Mouse (Mus musculus) hindbrain, postnatal 0 days (tissue): ENCODE results near the gene Snrnp35. TPM values are rescaled to one million over a fixed set of nuclear protein-coding genes. Genes with fewer than 3 reads are reported as not detected.
A peak's percentile ranks its signal among the peaks of the same experiment; 100 is the strongest.

Experiments used
- ATAC-seq: fragments of 200-750 bp; cut with Nextera tagmentation; 2 replicates; pipeline ENCODE4 v1.8.0; 2017; ENCODE audit warnings: mild to moderate bottlenecking, moderate TSS enrichment, moderate library complexity
- DNase-seq: peaks from one replicate; pipeline ENCODE4 v3.0.0-alpha.2; 2015; ENCODE audit warnings: low spot score
- H3K27ac ChIP-seq: fragments of 300-500 bp; sonication (generic); 2 replicates; pipeline ENCODE4 v1.5.1; 2014; ENCODE audit warnings: mild to moderate bottlenecking
- H3K27me3 ChIP-seq: fragments of 300-500 bp; sonication (generic); 2 replicates; pipeline ENCODE4 v1.6.1; 2014; ENCODE audit warnings: low read length, mixed read lengths; ENCODE audit not compliant: insufficient read depth
- H3K36me3 ChIP-seq: fragments of 300-500 bp; sonication (generic); 2 replicates; pipeline ENCODE4 v1.6.1; 2014; ENCODE audit warnings: low read length, mixed read lengths; ENCODE audit not compliant: insufficient read depth
- H3K4me1 ChIP-seq: fragments of 300-500 bp; sonication (generic); 2 replicates; pipeline ENCODE4 v1.6.1; 2014; ENCODE audit warnings: antibody characterized with exemption, low read length, mixed read lengths; ENCODE audit not compliant: insufficient read depth
- H3K4me2 ChIP-seq: fragments of 300-500 bp; sonication (generic); 2 replicates; pipeline ENCODE4 v1.6.1; 2014; ENCODE audit warnings: low read depth, mild to moderate bottlenecking, low read length, moderate library complexity, mixed read lengths
- H3K4me3 ChIP-seq: fragments of 300-500 bp; sonication (generic); 2 replicates; pipeline ENCODE4 v1.5.1; 2014; ENCODE audit warnings: low read length
- H3K9ac ChIP-seq: fragments of 300-500 bp; sonication (generic); replicated peaks from 2 replicates; pipeline ENCODE4 v1.6.1; 2014; ENCODE audit warnings: mild to moderate bottlenecking, low read length, moderate library complexity, mixed read lengths
- H3K9me3 ChIP-seq: fragments of 300-500 bp; sonication (generic); 2 replicates; pipeline ENCODE4 v1.6.1; 2016; ENCODE audit warnings: low read length, mixed read lengths
- CTCF ChIP-seq: IDR thresholded peaks from 2 replicates; pipeline ENCODE4 v1.5.1; 2016; ENCODE audit warnings: antibody characterized with exemption, control low read depth, low read depth
- WGBS: fragments of 180-500 bp; shearing (Covaris S2); extraction: QIAGEN DNeasy Blood & Tissue Kit; methylation state at CpG from one replicate; pipeline ENCODE4 v1.1.7; 2014; 5-methylcytosine and 5-hydroxymethylcytosine counted together
- polyA plus RNA-seq: library from polyadenylated mRNA; unstranded; fragments of >200 nt; fragmentation: Nextera tagmentation; extraction: Ambion mirVana; gene quantifications from 2 replicates; pipeline ENCODE4 v1.2.1, GENCODE M21; 2015
- total RNA-seq: library from RNA; depleted of rRNA; stranded (reverse); fragments of >200 nt; gene quantifications from 2 replicates; pipeline ENCODE4 v1.2.3, GENCODE M21; 2014

Gene Snrnp35
- total and polyA plus RNA-seq, 2 experiments from 2014 or later: 4.0 to 13.9 TPM

DNA sequence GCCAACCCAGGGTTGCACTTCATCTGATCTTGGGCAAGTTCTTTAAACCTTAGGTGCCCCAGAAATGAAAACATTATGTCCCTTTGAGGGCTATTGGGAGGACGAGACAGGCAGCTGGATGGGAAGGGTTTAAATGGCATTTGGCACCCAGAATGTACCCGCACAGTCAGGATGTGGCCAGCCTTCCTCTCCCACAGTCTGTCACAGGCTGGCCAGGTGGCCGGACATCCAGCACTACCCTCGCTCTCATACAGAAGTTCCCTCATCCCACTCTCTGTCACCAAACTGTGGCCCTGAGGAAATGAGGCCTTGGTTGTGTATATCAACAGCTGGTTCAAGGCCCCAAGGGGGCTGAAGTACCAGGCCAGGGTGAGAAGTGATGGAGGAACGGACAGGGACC is 42.0 kb downstream of the Snrnp35 start:
- no peaks in the 10 kb centered on the region for H3K9me3 ChIP-seq
- no peak overlapping the region for H3K9ac ChIP-seq
- WGBS: 94% methylated on average over 5 of the region's 5 CpGs
- DNase-seq (no peak), ATAC-seq (no peak)
- no peak overlapping the region for H3K4me2 ChIP-seq
- H3K27me3 ChIP-seq: no peaks in the 10 kb centered on the region
- H3K4me3 ChIP-seq: no peak overlapping the region
- TF ChIP-seq CTCF: no peak
- H3K27ac ChIP-seq: no peak overlapping the region
- no peaks in the 10 kb centered on the region; the same call in 1 of the 2 replicates for H3K4me1 ChIP-seq
- no peaks in the 10 kb centered on the region for H3K36me3 ChIP-seq

DNA sequence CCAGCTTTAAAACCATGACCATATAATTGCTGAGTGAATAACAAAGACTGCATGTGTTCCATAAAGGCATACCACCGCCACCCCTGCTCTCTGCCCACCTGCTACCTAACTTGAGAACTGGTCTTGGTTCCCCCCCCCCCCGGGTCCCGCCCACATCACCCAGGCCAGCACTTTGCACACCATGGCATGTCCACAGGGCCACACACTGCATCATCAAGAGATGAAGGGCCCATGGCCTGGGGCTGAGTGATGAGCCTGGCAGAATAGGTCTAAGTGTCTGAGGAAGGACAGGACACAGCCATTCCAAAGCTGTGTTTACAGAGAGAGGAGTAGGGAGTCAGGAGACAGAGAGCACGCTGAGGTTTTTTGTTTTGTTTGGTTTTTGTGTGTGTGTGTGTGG is 45.4 kb downstream of the Snrnp35 start:
- Histone ChIP-seq H3K27me3 (no peaks in the 10 kb centered on the region), H3K4me2 (peak overlapping the region; percentile 70), H3K36me3 (no peaks in the 10 kb centered on the region), H3K27ac (peak overlapping the region; percentile 50; the same call in 1 of the 2 replicates), H3K4me3 (0 out of 2 replicates have a peak overlapping the region, but pooled peaks have one; percentile 2), H3K9ac (0 out of 2 replicates have a peak overlapping the region, but pooled peaks have one; percentile 3), H3K9me3 (no peaks in the 10 kb centered on the region), H3K4me1 (peaks cover 4% of the 10 kb centered on the region)
- no peak for DNase-seq
- WGBS: 63% methylated on average over 4 of the region's 4 CpGs
- no peak for TF ChIP-seq CTCF
- no peak for ATAC-seq

- Histone ChIP-seq H3K27ac (peak overlapping the region; percentile 50), H3K4me3 (0 out of 2 replicates have a peak overlapping the region, but pooled peaks have one; percentile 2), H3K9me3 (no peaks in the 10 kb centered on the region), H3K4me2 (peak overlapping the region; percentile 70), H3K36me3 (no peaks in the 10 kb centered on the region), H3K9ac (0 out of 2 replicates have a peak overlapping the region, but pooled peaks have one; percentile 3), H3K27me3 (no peaks in the 10 kb centered on the region), H3K4me1 (peaks cover 4% of the 10 kb centered on the region)
- DNase-seq: no peak
- 29% methylated on average over 9 of the region's 9 CpGs for WGBS
- ATAC-seq: no peak
- TF ChIP-seq CTCF: no peak
Measured at GRCm38 (mm10) chr5:124528791-124529190, 45.9 kb downstream of the Snrnp35 start.

DNA sequence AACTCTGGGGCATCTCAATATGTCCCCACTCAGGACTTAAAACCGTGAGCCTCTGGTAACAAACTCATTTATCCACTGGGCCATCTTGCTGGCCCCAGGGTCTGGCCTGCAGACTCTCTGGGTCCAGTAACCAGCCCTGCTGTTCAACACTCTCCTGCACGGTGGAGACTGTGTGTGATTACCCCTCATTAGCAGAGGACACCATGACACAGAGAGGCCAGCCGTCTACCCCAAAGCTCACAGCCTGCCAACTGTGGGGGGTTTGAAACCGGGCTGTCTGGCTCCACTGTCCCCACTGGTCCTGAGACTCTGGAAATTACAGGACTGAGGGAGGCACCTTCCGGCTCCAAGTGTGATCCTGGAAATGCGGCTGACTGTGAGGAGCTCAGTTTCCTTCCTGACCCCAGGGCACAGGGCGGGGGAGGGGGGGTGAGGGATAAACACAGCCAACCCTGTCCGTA is 46.3 kb downstream of the Snrnp35 start:
- WGBS: 31% methylated on average over 8 of the region's 8 CpGs

DNA sequence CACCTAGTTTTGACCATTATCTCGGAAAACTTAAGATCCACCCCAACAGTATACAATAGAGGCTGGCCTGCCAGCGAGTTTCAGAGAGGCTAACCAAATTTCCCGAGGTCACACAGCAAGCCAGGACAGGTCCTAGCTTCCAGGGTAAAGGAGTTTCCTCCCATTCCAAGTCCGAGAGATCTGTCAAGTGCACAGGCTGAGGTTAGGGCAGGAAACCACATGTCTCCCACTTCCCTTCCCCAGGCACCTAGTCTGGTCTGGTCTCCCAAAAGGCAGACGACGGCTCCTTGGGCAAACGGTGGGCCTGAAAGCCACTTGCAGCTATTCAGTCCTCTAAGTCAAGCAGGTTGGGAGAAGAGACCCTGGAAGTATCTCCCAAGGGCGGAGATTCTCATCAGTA is 46.8 kb downstream of the Snrnp35 start:
- Histone ChIP-seq H3K9ac (no peak overlapping the region), H3K27ac (peak overlapping the region; percentile 46; the same call in 1 of the 2 replicates), H3K9me3 (no peaks in the 10 kb centered on the region), H3K4me2 (peak overlapping the region; percentile 70), H3K27me3 (no peaks in the 10 kb centered on the region), H3K4me1 (peaks cover 4% of the 10 kb centered on the region), H3K36me3 (no peaks in the 10 kb centered on the region), H3K4me3 (peak overlapping the region; percentile 68)
- DNase-seq (no peak), ATAC-seq (no peak)
- WGBS: 65% methylated on average over 8 of the region's 8 CpGs
- no peak for TF ChIP-seq CTCF

More for the DNA sequence above, 46.3 kb downstream of the Snrnp35 start:
- Histone ChIP-seq H3K4me3 (0 out of 2 replicates have a peak overlapping the region, but pooled peaks have one; percentile 2), H3K27ac (peak overlapping the region; percentile 46; the same call in 1 of the 2 replicates), H3K4me1 (peaks cover 4% of the 10 kb centered on the region), H3K4me2 (peak overlapping the region; percentile 70), H3K36me3 (no peaks in the 10 kb centered on the region), H3K9ac (no peak overlapping the region), H3K27me3 (no peaks in the 10 kb centered on the region), H3K9me3 (no peaks in the 10 kb centered on the region)
- ATAC-seq (no peak), DNase-seq (no peak)
- no peak for TF ChIP-seq CTCF

DNA sequence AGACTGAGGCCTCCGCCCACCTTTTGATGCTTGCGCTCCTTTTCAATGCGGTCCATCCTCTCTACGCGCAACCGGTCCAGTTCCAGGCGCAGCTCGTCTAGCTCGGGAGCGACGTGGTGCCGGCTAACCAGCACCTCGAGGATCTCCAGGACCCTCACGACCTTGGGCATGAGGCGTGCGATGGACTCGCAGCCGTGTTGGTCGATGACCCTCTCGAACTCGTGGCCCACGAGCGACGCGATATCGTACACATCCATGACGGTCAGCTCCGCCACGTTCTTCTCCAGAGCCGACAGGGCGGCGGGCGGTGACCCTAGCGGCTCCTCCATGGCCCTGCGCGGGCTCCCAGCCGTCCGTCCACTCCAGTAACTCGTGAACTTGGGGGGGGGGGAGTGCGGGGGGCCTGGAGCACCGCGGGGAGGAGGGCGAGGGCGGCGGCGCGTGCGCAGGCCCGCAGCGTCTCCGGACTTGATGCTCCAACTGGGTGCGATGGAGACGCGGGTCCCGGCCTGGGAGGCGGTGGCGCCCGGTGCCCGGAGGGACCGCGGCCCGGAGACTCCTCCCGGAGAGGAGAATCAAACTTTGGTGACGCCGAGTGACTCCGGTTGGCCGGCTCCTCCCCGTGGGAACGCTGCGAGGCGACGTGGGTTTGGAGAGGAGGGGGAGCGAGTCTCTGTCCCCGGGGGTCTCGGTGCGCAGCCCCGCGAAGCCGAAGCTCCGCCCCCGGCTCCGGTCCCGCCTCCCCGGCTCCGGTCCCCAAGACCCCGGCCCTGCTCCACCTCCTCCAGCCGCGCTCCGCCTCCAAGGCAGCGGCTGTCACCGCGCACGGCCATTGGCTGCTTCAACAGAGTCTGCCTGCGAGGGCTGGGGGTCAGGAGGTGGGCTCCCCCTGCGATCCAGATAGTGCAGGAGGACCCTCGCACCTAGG is 48.0 kb downstream of the Snrnp35 start, which contains the start of gene Rilpl1:
Rilpl1 (minus strand) TSS at position 737 of the 928 bp plus-strand sequence.
- H3K9me3 ChIP-seq: no peaks in the 10 kb centered on the region
- peak; percentile 91 for DNase-seq
- WGBS: under 1% methylated on average over 72 of the region's 96 CpGs
- H3K27me3 ChIP-seq: no peaks in the 10 kb centered on the region
- no peaks in the 10 kb centered on the region for H3K36me3 ChIP-seq
- peak within 1 kb of the TSS; percentile 70 for H3K4me2 ChIP-seq
- peak within 1 kb of the TSS; percentile 68 for H3K4me3 ChIP-seq
- peak within 1 kb of the TSS; percentile 57 for H3K9ac ChIP-seq
- peaks cover 4% of the 10 kb centered on the region for H3K4me1 ChIP-seq
- peak; percentile 94 for ATAC-seq
- TF ChIP-seq CTCF: peak; percentile 23; the same call in 1 of the 2 replicates
- peak within 1 kb of the TSS; percentile 85 for H3K27ac ChIP-seq
